Mouse (Mus musculus) embryonic fibroblast, embryonic 13.5 days (primary cell): ENCODE measurements around the gene Scn4a. TPM values are rescaled to one million over a fixed set of nuclear protein-coding genes. Genes with fewer than 3 reads are reported as not detected.
A peak's percentile ranks its signal among the peaks of the same experiment; 100 is the strongest.
"Not testable (repeated sequence)": the region's sequence is repeated elsewhere in the genome, so short reads cannot be mapped to it uniquely, and the experiment has no call there.

Source experiments
- H3K27ac ChIP-seq: 2 replicates; pipeline ENCODE4 v1.5.1; 2012; ENCODE audit warnings: low read length, control low read depth, inconsistent platforms; ENCODE audit not compliant: insufficient read depth
- H3K4me1 ChIP-seq: 2 replicates; pipeline ENCODE4 v1.6.1; 2011; ENCODE audit warnings: low read length; ENCODE audit not compliant: control insufficient read depth, insufficient read depth
- H3K4me3 ChIP-seq: 2 replicates; pipeline ENCODE4 v1.5.1; 2011; ENCODE audit warnings: mild to moderate bottlenecking, control low read depth, low read length; ENCODE audit not compliant: insufficient read depth
- CTCF ChIP-seq: IDR thresholded peaks from 2 replicates; pipeline ENCODE4 v1.5.1; 2011; ENCODE audit warnings: mild to moderate bottlenecking, control low read depth, low read length, moderate library complexity, borderline replicate concordance; ENCODE audit not compliant: insufficient read depth
- POLR2A ChIP-seq: IDR thresholded peaks from 2 replicates; pipeline ENCODE4 v1.6.1; 2011; ENCODE audit warnings: low read depth, mild to moderate bottlenecking, control low read depth, low read length, moderate library complexity
- polyA plus RNA-seq: library from polyadenylated mRNA; stranded (reverse); fragments of >200 nt; gene quantifications from 2 replicates; pipeline ENCODE4 v1.2.4, GENCODE M21; 2011; ENCODE audit warnings: low read depth; ENCODE audit not compliant: missing spikeins, insufficient read length

Scn4a gene
- not detected in 2 replicates for polyA plus RNA-seq

DNA sequence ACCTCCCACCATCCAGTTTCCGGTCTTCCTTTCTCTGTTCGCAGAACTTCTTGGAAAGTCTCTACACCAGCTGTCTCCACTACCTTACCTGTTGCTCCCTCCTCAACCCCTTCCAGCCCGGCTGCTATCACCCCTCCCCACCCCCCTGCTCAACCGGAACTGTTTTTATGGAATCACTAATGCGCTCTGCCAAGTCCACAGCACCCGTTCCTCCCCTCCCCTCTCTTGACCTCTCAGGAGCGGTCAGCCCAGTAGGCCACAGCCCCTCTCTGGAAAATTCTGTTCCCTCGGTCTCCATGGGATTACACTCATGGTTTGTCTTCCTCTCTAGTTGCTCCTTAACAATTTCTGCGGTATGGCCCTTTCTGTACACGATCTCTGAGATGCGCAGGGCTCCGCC is at the start of gene Scn4a:
Scn4a (minus strand) TSS at position 101 of the 400 bp plus-strand sequence.
- TF ChIP-seq CTCF, result no peak
- TF ChIP-seq POLR2A, result no peak
- Histone ChIP-seq H3K4me3 (no peak within 1 kb of the TSS), H3K27ac (no peak within 1 kb of the TSS), H3K4me1 (no peaks in the 10 kb centered on the region)

DNA sequence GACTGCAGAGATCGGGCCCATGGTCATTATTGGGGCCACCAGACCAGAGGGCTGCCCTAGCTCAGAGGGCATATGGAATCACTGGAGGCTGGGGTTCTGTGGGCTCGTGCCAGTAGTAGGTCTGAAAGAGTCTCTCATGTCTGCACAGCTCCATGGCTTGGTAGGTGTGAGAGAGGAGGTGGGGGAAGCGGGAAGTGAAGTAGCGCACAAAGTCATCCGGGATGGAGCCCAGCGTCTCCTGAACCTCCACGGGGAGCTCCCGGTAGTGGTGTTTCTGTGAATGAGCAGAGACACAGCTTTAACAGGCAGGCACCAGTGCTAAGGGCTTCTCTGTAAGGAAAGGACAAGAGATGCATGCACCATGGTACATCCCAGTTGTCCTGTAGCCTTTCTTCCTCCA is 45.4 kb upstream of the Scn4a start:
- Histone ChIP-seq H3K4me3 (no peak overlapping the region), H3K27ac (no peak overlapping the region), H3K4me1 (no peaks in the 10 kb centered on the region)
- TF ChIP-seq CTCF (no peak), POLR2A (no peak)

DNA sequence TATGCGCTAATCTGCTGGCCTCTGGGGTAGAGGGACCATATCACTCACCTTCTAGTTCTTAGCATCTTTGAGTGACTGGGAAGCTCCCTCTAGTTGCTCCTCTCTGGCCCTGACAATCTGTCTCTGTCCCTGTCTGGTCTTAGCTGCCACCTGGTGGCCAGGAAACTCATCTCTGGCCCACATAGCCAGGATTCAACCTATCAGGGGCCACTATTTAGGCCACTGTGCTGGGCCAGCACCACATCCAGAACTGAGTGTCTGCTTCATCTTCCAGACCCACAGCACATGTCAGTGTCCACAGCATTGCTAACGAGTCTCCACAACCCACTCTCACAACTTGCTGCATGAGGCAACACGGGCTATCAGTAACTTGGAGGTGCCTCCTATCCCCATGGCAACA is 44.6 kb upstream of the Scn4a start:
- TF ChIP-seq CTCF (no peak), POLR2A (no peak)
- Histone ChIP-seq H3K4me3 (no peak overlapping the region), H3K27ac (no peak overlapping the region), H3K4me1 (no peaks in the 10 kb centered on the region)

DNA sequence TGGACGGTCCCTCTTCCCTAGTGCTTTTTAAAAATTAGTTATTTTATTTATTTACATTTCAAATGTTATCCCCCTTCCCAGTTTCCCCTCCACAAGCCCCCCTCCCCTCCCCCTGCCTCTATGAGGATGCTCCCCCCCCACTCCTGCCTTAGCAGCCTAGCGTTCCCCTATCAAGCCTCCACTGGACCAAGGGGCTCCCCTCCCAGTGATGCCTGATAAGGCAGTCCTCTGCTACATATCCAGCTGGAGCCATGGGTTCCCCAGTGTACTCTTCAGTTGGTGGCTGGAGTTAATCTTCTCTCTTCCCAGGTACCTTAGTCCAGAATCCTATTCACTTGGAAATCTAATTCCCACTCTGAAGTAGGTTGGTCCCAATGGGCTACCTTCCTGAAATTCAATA is 41.0 kb upstream of the Scn4a start:
- not testable (repeated sequence) for H3K4me3 ChIP-seq, H3K27ac ChIP-seq, H3K4me1 ChIP-seq

DNA sequence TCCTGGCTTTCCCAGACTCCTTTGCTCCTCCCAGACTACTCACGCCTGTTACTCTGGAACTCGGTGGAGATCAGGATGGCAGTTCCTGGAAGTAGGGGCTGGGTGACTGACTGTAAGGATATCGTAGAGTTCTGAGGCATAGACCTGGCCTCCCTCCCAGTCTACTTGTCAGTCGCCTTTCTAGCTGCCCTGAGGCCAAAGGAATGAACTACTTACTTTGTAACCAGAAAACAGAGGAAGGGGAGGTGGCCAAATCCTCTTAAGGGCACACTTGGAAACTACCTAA is 40.2 kb upstream of the Scn4a start:
- TF ChIP-seq POLR2A (no peak), CTCF (no peak)
- no peaks in the 10 kb centered on the region for H3K4me1 ChIP-seq
- H3K4me3 ChIP-seq, result no peak overlapping the region
- H3K27ac ChIP-seq, result no peak overlapping the region

DNA sequence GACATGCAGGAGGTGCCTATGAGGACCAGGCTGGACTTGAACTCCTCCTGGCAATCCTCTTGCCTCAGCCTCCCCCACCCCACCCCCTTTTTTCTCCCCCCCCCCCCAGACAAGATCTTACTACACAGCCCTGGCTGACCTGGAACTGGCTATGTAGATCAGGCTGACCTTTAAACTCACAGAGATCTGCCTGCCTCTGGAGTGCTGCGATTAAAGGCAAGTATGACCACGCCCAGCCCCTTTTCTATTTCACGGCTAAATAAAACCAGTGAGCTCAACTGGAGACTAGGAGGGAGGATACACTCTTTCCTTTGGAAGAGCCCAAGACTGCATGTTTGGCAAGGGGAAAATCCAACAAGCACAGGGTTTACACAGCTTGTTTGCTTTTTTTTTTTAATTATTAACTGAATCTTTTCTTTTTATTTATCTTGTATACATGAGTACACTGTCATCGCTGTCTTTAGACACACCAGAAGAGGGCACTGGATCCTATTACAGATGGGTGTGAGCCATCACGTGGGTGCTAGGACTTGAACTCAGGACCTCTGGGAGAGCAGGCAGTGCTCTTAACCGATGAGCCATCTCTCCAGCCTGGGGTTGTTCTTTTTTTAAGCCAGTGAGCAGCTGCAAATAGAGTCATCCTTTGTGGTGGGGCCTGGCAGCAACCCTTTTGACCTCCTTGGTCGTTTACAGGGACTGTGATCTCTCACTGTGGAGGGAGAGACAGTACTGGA is 39.7 kb upstream of the Scn4a start:
- Histone ChIP-seq H3K4me1 (no peaks in the 10 kb centered on the region), H3K4me3 (no peak overlapping the region), H3K27ac (no peak overlapping the region)
- TF ChIP-seq CTCF (no peak), POLR2A (no peak)

DNA sequence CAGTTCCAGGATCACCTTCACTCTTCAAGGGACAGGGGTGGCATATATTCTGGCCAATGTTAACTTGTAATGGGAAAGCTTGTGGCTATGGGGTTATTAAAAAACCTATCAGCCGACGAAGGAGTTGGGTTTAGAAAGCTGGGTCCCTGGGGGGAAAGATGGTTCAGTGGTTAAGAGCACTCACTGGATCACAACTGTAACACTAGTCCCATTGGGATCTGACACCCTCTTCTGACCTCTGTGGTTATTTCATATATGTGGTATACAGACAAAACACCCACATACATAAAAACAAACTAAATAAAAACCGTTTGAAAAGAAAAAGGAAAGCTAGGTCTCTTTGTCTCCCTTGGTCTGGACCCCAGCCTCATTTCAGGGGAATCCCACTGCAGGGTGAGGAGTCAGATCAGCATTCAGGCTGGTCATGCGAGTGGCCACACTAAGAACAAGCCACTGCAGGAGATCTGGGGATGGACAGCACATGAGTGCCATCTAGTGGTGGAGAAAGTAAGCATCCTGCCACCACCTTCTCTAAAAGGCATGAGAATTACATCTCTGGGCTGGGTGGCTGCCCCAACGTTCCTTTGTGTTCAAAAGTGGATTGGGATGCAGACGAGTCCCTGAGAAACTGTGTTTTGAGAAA is 38.6 kb upstream of the Scn4a start:
- Histone ChIP-seq H3K27ac (no peak overlapping the region), H3K4me1 (no peaks in the 10 kb centered on the region), H3K4me3 (no peak overlapping the region)
- TF ChIP-seq POLR2A (no peak), CTCF (peak; percentile 83)

DNA sequence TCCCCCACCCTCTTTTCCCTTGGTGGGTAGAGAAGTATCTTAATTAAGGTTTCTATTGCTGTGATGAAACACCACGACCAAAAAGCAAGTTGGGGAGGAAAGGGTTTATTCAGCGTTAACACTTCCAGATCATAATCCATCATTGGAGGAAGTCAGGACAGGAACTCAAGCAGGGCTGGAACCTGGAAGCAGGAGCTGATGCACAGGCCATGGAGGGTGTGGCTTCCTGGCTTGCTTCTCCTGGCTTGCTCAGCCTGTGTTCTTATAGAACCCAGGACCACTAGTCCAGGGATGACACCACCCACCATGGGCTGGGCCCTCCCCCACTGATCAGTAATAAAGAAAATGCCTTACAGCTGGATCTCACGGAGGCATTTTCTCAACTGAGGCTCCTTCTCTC is 37.7 kb upstream of the Scn4a start:
- no peak for TF ChIP-seq CTCF
- no peak for TF ChIP-seq POLR2A
- H3K27ac ChIP-seq, result no peak overlapping the region
- H3K4me1 ChIP-seq, result no peaks in the 10 kb centered on the region
- no peak overlapping the region for H3K4me3 ChIP-seq

DNA sequence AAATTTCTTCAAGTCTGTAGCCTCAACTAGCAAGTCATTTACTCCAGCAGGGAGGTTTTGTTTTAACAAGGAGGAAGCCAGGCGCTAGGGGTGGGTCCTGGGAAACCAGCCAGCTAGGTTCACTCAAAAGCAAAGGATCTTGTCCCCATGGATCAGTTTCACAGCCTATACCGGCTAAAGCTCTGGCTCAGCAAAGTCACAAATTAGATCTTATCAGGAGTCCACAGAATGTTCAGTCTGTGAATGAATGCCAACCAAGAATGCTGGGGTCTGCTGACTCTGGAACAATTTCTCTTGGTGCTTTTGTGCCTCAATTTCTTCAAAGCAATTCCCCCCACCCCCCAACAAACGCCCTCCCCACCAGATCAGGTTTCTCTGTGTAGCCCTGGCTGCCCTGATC is 36.5 kb upstream of the Scn4a start:
- no peak for TF ChIP-seq CTCF
- no peak for TF ChIP-seq POLR2A
- H3K27ac ChIP-seq, result no peak overlapping the region

DNA sequence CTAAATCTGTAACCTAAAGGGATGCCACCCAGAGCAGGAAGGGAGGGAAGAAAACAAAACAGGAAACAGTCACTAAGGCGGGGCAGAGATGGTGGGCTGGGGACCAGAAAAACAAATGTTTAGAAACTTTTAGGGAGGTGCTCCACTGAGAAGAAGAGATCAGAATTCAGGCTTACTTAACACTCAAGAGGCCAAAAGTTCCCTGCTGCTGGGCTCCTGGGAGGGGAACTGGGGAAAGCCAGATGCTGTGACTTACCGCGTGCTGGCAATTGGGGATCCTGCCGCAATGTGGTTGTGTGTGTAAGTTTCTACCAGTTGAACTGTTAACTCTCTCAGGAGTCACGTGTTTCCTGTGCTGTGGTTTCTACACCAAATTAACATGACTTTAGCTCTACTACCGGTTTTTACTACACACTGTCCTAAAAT is 34.7 kb upstream of the Scn4a start, which contains the start of gene Icam2:
Icam2 (minus strand) TSS at position 285 of the 426 bp plus-strand sequence.
- TF ChIP-seq CTCF, result no peak
- no peak for TF ChIP-seq POLR2A
- Histone ChIP-seq H3K4me1 (no peaks in the 10 kb centered on the region), H3K4me3 (no peak within 1 kb of the TSS), H3K27ac (no peak within 1 kb of the TSS)

More for the DNA sequence above, 36.5 kb upstream of the Scn4a start:
- no peak overlapping the region for H3K4me3 ChIP-seq
- no peaks in the 10 kb centered on the region for H3K4me1 ChIP-seq

DNA sequence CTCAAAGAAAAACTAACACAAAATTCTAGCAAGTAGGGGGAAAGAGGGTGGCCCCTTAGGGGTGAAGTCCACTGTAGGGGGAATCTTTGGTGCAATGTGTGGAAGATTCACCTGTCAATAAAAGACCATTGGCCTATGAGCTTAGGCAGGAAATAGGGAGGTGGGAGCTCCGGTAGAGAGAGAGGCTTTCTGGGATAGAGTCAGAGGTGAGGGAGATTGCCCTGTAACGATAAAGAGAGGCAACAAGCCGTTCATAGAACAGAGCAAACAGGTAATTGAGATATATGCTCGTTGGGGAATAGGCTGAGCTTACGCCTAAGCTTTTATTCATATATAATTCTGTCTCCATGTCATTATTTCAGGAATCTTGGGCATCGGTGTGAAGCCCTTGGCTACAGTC is 33.9 kb upstream of the Scn4a start:
- no peak overlapping the region for H3K27ac ChIP-seq
- TF ChIP-seq CTCF (no peak), POLR2A (no peak)

More for the DNA sequence above, 33.9 kb upstream of the Scn4a start:
- no peaks in the 10 kb centered on the region for H3K4me1 ChIP-seq
- no peak overlapping the region for H3K4me3 ChIP-seq
